Mouse (Mus musculus) MN1 (cell line): ENCODE measurements around the gene Galnt10.
"Not testable (repeated sequence)": the region's sequence is repeated elsewhere in the genome, so short reads cannot be mapped to it uniquely, and the experiment has no call there.

Experiments used
- DNase-seq: peaks from one replicate; pipeline ENCODE4 v3.0.0-alpha.2; 2016; ENCODE audit warnings: low spot score

Gene Galnt10

GRCm38 (mm10) chr11:57790866-57791535, 145.8 kb downstream of the Galnt10 start:
- DNase-seq, result peak; percentile 49

- DNase-seq, result no peak
These were observed 149.8 kb downstream of the Galnt10 start for GRCm38 (mm10) chr11:57795086-57795485.

DNA sequence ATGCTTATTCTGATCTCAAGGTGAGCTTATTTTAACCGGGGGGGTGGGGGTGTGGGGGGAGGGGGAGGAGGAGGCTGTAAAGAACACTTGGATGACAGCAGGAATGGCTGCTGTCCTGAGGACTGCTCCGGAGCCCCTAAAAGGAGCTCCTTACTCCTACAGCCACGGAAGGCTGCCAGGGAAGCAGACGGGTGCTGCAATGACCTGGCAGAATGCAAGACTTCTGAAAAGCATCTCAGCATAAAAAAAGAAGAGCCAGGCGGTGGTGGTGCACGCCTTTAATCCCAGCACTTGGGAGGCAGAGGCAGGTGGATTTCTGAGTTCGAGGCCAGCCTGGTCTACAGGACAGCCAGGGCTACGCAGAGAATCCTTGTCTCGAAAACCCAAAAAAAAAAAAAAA, 152.6 kb downstream of the Galnt10 start:
- no peak for DNase-seq

GRCm38 (mm10) chr11:57799456-57799855, 154.2 kb downstream of the Galnt10 start:
- DNase-seq, result no peak

DNA sequence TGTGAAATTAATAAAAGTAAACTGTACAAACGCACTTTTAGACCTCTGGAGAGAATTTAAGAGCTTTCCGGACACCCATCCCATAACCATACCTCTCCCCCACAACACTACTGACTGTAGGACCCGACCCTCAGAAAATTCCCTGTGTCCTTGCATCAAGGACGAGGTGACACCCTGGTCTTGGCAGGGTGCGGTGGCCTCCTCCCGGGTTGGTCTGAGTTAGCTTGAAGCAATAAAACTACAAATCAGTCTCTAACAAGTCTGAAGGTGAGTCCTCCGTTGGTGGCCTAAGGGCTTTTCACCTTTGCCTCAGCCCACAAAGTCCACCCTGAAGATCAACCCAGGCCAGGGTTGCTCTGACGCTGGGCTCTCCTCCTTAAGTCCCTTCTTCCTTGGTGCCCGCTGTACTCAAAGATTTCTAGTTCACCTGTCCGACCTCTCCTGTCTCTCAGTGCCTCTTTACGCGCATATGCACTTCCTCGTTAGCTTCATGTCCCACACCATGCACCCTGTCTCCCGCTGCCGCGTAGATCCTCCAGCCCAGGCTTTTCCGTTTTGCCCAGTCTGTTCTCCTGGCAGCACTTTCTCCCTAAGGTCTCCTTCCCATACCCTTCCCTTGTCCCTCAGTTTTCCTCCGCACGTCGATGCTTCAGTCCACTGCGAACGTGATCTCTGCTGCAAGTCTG, 155.2 kb downstream of the Galnt10 start:
- no peak for DNase-seq

DNA sequence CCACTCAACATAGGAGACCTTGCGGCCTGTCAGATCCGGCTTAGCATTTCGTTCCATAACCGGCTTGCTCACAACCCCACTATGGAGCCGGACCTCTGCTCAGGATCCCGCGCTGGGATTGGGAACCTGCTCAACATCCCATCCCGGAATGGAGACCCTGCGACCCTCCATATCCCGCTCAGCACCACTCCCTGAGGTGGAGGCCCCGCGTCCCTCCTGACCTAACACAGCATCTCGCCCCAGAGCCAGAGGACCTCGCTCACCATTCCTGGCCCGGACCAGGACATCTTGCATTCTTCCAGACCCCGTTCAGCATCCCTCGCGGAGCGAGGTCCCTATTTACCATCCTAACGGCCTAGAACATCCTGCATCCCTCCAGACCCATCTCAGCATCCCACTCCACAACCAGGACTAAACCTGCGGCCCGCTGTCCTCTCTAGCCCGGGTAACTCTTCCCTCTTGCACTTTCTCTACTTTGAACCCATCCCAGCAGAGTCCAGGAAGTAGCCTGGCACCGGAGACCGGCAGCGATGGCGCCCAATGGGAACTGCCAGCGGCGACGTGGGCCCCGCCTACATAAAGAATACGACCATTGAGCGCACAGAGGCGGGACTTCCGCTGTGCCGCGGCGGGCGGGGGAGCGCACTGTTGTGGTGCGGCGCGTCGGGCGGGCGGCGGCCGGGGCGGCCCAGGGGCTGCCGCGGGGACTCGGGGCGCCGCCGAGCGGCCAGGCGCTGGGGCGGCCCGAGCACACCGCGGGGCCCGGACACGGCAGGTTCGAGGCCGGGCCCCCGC, 155.9 kb downstream of the Galnt10 start, which contains the start of gene Sap30l:
Sap30l (plus strand) TSS at position 667 of the 795 bp plus-strand sequence.
- peak; percentile 99 for DNase-seq

DNA sequence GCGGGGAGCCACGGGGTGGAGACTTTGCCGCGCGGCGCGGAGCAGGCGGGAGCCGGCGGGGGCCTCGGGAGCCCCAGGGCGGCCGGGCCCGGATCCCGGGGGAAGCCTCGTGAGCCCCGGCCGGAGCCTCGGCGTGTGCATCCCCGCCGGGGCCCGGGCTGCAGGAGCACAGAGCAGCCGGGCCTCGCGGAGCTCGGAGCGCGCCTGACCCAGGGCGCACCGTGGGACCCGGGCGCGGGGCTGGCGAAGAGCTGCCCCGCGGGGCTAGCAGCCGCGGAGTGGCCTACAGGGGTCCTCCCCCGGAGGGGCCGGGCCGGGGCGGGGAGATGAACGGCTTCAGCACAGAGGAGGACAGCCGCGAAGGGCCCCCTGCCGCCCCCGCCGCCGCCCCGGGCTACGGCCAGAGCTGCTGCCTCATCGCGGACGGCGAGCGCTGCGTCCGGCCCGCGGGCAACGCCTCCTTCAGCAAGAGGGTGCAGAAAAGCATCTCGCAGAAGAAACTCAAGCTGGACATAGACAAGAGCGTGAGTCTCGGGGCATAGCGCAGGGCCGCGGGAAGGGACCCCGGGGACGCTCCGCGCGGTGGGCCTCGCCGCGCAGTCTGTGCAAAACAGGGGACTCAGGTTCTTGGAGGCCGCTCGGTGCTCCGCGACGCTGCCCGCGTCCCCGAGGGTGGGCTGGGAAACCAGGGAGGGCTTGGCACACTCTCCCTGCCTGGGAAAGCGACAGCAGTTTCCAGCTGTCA, 156.7 kb downstream of the Galnt10 start:
- peak; percentile 70 for DNase-seq

DNA sequence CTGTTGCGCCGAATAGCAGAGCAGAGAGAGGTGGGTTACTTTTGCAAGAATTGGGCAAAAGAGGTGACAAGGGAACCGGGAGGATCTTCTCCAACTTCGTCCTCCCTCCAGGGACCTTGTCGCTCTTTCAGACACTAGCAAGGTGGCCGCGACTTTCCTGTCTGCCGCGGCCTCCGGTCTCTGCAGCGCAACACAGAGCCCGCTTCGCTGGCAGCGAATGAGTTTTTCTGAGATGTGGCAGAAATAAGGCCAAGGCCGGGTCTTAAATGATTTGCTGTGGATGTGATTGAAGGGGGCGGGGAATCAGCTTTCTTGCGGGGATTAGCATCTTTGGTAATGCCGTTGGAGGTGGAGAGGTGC, 157.2 kb downstream of the Galnt10 start:
- DNase-seq, result peak; percentile 61

GRCm38 (mm10) chr11:57805047-57805446, 159.8 kb downstream of the Galnt10 start:
- peak; percentile 57 for DNase-seq

GRCm38 (mm10) chr11:57809017-57809731, 163.9 kb downstream of the Galnt10 start:
- peak; percentile 92 for DNase-seq

DNA sequence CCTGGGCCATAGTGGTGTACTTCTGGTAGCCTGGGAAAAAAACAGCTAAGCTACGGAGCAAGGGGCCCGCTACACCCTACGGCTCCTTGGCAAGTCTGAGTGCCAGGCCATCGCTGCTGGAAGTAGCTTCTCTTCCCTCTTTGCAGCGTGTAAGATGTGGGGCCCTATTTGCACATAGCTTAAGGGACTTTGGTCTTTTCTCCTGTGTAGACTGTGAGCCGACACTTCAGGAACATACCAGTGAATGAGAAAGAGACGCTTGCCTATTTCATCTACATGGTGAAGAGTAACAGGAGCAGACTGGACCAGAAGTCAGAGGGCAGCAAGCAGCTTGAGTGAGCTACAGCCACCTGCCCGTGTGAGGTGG, 164.5 kb downstream of the Galnt10 start:
- DNase-seq, result no peak

DNA sequence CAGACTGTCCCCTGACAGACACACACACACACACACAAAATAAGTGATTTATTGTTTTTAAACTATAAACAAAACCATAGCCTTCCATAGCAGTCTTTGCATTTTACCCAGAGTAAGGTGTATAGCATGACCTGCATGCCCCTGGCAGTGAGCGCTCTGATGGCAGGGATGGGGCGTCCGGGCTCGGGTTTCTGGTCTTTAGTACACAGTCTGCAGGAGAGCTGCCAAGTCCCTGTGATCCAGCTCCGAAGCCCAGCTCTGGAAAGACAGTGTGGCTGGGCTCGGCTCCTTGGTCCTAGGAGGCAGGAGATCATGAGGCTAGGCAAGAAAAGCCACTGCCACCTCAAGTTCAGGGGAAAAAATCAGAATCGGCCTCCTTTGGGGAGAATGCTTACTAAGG, 165.8 kb downstream of the Galnt10 start:
- no peak for DNase-seq

GRCm38 (mm10) chr11:57812212-57812611, 167.0 kb downstream of the Galnt10 start:
- no peak for DNase-seq

- DNase-seq, result no peak
These were observed 168.4 kb downstream of the Galnt10 start for GRCm38 (mm10) chr11:57813641-57814040.

GRCm38 (mm10) chr11:57818189-57818588, 172.9 kb downstream of the Galnt10 start:
- DNase-seq, result no peak

GRCm38 (mm10) chr11:57819999-57820581, 174.8 kb downstream of the Galnt10 start:
- DNase-seq, result peak; percentile 87

DNA sequence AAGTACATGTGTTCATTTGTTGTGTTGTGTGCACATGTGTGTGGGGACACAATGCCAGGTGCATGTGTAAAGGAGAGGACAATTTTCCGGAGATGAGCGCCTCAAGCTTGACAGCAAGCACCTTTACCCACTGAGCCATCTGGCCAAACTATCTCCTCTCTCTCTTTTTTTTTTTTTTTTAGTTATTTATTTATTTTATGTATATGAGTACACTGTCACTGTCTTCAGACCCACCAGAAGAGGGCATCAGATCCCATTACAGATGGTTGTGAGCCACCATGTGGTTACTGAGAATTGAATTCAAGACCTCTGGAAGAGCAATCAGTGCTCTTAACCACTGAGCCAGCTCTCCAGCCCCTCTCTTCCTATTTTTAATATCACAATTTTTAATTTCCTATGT, 177.9 kb downstream of the Galnt10 start:
- DNase-seq, result not testable (repeated sequence)

DNA sequence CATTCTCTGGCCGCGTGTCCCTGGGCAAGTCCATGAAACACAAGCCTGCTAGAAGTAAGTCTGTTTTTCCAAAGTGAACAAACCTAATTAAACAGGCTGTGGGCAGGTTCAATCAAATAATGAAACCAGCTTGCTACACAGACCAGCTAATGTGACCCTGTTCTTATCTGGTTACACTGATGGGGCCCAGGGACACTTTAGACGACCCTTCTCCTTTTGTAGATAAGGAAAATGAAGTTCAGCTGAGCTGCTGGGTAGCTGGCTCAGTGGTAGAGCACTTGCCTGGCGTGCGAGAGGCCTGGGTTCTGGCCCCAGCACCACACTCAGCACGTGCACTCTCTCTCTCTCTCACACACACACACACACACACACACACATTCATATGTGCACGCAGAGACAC, 178.5 kb downstream of the Galnt10 start:
- DNase-seq, result peak; percentile 64

- DNase-seq, result not testable (repeated sequence)
These were observed 180.0 kb downstream of the Galnt10 start for GRCm38 (mm10) chr11:57825234-57825633.

DNA sequence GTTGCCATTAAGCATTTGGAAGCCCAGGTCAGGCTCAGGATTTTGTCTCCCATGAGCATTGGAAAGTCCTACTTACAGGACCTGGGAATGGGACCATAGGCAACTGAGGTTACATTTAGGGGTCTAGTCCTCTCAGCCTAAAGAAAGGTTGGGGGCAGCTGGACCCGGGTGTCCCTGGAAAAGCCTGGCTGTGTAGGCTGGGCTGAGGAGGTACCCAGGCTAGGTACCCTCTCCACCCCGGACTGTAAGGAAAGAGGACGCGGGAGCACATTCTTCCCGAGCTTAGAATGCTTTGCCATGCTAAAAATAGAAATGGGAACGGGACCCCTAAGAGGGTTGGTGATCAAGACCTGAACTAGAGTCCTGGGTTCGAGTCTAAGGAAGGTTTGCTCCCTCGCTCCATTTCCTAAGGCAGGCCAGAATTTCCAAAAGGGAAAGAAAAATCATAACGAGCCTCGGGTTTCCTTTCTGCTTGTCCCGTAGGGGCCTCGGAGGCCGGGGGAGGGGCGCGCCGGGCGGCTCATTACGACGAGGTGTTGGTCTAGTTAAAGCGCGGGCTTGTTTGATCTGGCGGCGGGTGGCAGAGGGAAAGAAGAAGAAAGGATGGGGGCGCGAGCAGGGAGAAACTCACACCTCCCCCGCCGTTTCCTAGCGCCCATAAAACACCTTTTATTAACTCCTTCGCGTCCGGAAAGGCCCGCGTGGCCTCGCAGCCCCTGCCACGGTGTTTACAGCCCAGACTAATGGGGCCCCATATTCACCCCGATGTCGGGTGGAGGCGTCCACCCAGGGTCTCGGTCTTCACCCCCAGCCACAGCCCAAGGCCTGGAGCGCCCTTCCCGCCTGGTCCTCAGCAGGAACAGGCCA, 182.0 kb downstream of the Galnt10 start:
- no peak for DNase-seq
